Mouse (Mus musculus) liver, embryonic 11.5 days (tissue): ENCODE results near the gene Tmem196. TPM values are rescaled to one million over a fixed set of nuclear protein-coding genes. Genes with fewer than 3 reads are reported as not detected.

Source experiments
- ATAC-seq: fragments of 200-750 bp; cut with Nextera tagmentation; replicated peaks from 2 replicates; pipeline ENCODE4 v1.8.0; 2017; ENCODE audit warnings: moderate number of reproducible peaks, mild to moderate bottlenecking, moderate TSS enrichment, moderate library complexity; ENCODE audit not compliant: low FRiP score
- DNase-seq: peaks from one replicate; pipeline ENCODE4 v3.0.0-alpha.2; 2017; ENCODE audit warnings: low spot score
- H3K27ac ChIP-seq: fragments of 300-500 bp; sonication (generic); 2 replicates; pipeline ENCODE4 v1.5.1; 2014; ENCODE audit warnings: mild to moderate bottlenecking, low read depth, low read length, control low read depth
- H3K27me3 ChIP-seq: fragments of 300-500 bp; sonication (generic); replicated peaks from 2 replicates; pipeline ENCODE4 v1.6.1; 2014; ENCODE audit warnings: low read length, mixed read lengths; ENCODE audit not compliant: control insufficient read depth, insufficient read depth
- H3K36me3 ChIP-seq: fragments of 300-500 bp; sonication (generic); 2 replicates; pipeline ENCODE4 v1.6.1; 2014; ENCODE audit warnings: mild to moderate bottlenecking, low read length, moderate library complexity, mixed read lengths; ENCODE audit not compliant: control insufficient read depth, insufficient read depth
- H3K4me1 ChIP-seq: fragments of 300-500 bp; sonication (generic); replicated peaks from 2 replicates; pipeline ENCODE4 v1.6.1; 2014; ENCODE audit warnings: low read length, mixed read lengths; ENCODE audit not compliant: control insufficient read depth, insufficient read depth
- H3K4me2 ChIP-seq: fragments of 300-500 bp; sonication (generic); 2 replicates; pipeline ENCODE4 v1.6.1; 2014; ENCODE audit warnings: mild to moderate bottlenecking, control low read depth, moderate library complexity
- H3K4me3 ChIP-seq: fragments of 300-500 bp; sonication (generic); 2 replicates; pipeline ENCODE4 v1.5.1; 2014; ENCODE audit warnings: low read depth, low read length, control low read depth
- H3K9ac ChIP-seq: fragments of 300-500 bp; sonication (generic); 2 replicates; pipeline ENCODE4 v1.6.1; 2014; ENCODE audit warnings: low read depth, low read length, control low read depth
- H3K9me3 ChIP-seq: fragments of 300-500 bp; sonication (generic); 2 replicates; pipeline ENCODE4 v1.6.1; 2016; ENCODE audit warnings: low read length, inconsistent platforms, mixed read lengths; ENCODE audit not compliant: control insufficient read depth
- WGBS: fragments of 180-500 bp; shearing (Covaris S2); extraction: QIAGEN DNeasy Blood & Tissue Kit; methylation state at CpG from one replicate; pipeline ENCODE4 v1.1.7; 2014; 5-methylcytosine and 5-hydroxymethylcytosine counted together
- polyA plus RNA-seq: library from polyadenylated mRNA; unstranded; fragments of >200 nt; fragmentation: Nextera tagmentation; extraction: Ambion mirVana; gene quantifications from 2 replicates; pipeline ENCODE4 v1.2.1, GENCODE M21; 2014

Tmem196 gene
- 0.29 TPM in 1 of 2 replicates, not detected in the other for polyA plus RNA-seq

DNA sequence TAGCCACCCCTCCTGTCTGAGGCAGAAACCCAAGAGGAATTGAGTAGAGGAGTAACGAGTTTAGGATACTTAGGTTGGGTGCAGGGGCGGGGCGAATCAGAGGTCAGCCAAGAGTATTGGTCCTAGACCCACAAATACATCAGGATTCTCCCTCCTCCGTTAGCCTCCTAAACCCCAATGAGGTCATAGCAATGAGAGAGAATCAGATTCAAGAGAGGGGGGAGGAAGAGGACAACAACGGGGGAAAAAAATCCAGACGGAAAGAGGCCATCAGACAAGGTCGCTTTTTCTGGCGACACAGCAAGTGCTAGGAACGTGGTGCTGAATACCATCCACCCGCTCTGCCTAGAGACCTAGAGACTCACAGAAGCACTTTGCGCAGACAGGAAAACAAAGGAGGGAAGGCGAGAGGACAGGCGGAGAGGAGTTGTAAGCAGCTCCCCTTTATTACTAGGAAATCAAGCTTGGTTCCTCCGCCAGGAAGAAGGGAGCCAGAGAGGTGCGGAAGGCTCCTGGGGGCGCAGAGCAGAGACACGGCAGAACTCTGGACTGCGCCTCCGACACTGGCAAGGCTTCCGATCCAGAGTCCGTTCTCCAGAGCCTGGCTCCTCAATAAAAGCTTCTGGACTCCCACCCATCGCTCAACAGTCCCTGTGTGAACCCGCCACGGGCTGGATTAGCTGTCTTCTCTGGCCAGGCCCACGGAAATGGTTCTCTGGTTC lies at the start of gene Tmem196:
TSS of gene Tmem196 (plus strand) at position 234 of the 722 bp plus-strand sequence.
- H3K9me3 ChIP-seq = no peaks in the 10 kb centered on the region
- H3K27me3 ChIP-seq = peaks cover 14% of the 10 kb centered on the region
- peak within 1 kb of the TSS; percentile 67 for H3K4me2 ChIP-seq
- peak within 1 kb of the TSS; percentile 38 for H3K4me3 ChIP-seq
- 3% methylated on average over 25 of the region's 25 CpGs for WGBS
- H3K4me1 ChIP-seq = no peaks in the 10 kb centered on the region
- ATAC-seq (peak; percentile 34; the same call in 1 of the 2 replicates), DNase-seq (peak; percentile 38)
- no peaks in the 10 kb centered on the region for H3K36me3 ChIP-seq
- H3K27ac ChIP-seq = no peak within 1 kb of the TSS
- H3K9ac ChIP-seq = no peak within 1 kb of the TSS

DNA sequence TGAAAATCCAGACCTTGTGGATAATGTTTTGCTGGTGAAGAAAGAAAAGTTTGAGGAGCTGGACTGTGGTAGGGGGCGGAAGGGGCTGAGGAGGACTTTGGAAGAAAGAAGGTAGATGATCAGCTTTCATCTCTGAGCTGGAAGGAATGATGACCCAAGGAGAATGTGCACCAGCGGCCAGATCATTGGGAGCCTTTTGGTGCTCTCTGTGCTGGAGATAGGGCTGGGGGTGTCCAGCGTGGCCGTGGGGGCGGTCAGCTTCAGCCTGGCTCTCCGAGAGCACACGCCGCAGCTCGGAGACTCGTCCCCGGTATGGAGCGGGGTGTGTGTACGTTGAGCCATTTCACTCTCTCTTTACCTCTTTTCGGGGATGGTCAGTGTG lies 680 bp downstream of the Tmem196 start:
- no peak overlapping the region for H3K27ac ChIP-seq
- 6% methylated on average over 14 of the region's 14 CpGs for whole genome bisulfite sequencing
- H3K4me1 ChIP-seq = no peaks in the 10 kb centered on the region
- DNase-seq (no peak), ATAC-seq (0 out of 2 replicates have a peak, but pooled peaks have one; percentile 26)
- peak overlapping the region; percentile 38 for H3K4me3 ChIP-seq
- no peaks in the 10 kb centered on the region for H3K36me3 ChIP-seq
- peaks cover 14% of the 10 kb centered on the region for H3K27me3 ChIP-seq
- no peak overlapping the region for H3K9ac ChIP-seq
- no peaks in the 10 kb centered on the region for H3K9me3 ChIP-seq
- peak overlapping the region; percentile 67 for H3K4me2 ChIP-seq

DNA sequence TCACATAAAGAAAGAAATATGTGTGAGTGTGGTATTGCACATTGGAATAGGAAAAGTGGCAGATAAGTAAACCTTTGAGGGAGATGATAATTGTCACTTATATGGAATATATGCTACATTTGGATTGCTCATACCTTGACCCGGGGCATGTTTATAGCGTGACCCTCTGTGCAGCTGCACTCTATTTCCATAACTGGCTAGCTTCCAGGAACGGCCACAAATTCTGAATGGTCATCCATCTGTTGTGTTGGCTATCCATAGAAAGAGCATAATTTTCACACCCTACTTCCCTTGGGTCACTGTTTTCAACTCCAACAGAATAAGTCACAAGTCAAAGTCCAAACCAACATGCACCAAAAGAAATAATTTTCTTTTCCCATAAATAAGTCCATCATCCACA lies 11.4 kb downstream of the Tmem196 start:
- Histone ChIP-seq H3K9me3 (no peaks in the 10 kb centered on the region), H3K9ac (no peak overlapping the region), H3K4me2 (no peak overlapping the region), H3K4me1 (no peaks in the 10 kb centered on the region), H3K4me3 (no peak overlapping the region), H3K27me3 (no peaks in the 10 kb centered on the region), H3K36me3 (no peaks in the 10 kb centered on the region), H3K27ac (no peak overlapping the region)
- DNase-seq (no peak), ATAC-seq (no peak)
- WGBS = 74% methylated on average over 3 of the region's 3 CpGs

DNA sequence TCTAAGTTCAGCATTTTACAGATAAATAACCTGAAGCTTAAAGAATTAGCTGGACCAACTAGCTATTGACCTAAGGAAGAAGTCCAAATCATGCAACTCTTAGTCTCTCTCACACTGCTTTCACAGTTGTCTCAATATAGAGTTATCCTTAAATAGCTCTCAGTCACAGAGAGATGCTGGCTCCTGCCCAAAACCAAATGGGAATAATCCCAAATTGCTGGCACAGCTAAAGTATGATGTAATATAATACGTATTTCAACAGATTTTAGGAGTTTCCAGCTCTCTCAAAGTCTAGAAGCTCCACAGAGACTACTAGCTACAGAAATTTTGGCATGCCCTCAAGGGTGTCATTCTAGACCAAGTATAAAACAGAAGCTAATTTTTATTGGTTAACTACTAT lies 15.1 kb downstream of the Tmem196 start:
- H3K4me2 ChIP-seq = no peak overlapping the region
- H3K4me3 ChIP-seq = no peak overlapping the region
- no peaks in the 10 kb centered on the region for H3K27me3 ChIP-seq
- ATAC-seq = no peak
- 64% methylated on average over 1 of the region's 1 CpGs for WGBS
- no peaks in the 10 kb centered on the region for H3K9me3 ChIP-seq
- no peaks in the 10 kb centered on the region for H3K4me1 ChIP-seq
- DNase-seq = no peak
- H3K27ac ChIP-seq = no peak overlapping the region
- H3K9ac ChIP-seq = no peak overlapping the region
- H3K36me3 ChIP-seq = no peaks in the 10 kb centered on the region

DNA sequence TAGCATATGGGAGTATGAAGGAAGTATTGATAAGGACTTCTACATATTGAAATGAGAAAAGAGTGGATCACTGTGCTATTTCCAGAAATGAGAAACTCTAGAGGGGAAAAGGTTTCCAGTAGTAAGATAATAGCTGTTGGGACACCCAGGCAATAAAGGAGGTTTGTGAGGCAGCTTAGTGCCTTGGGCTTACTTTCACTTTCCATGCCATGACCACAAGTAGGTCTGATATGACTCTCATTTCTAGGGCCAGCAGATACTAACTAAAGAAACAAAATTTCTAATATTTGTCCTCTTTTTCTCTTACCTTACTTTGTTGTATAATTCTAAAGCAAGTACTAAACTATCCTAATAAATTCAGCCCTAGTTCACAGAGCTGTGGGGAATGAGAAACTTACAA lies 19.8 kb downstream of the Tmem196 start:
- H3K4me2 ChIP-seq = no peak overlapping the region
- DNase-seq = no peak
- no peak overlapping the region for H3K4me3 ChIP-seq
- no peak overlapping the region for H3K27ac ChIP-seq
- no peak for ATAC-seq
- no peaks in the 10 kb centered on the region for H3K36me3 ChIP-seq
- no peak overlapping the region for H3K9ac ChIP-seq
- no peaks in the 10 kb centered on the region for H3K4me1 ChIP-seq
- H3K27me3 ChIP-seq = no peaks in the 10 kb centered on the region
- no peaks in the 10 kb centered on the region for H3K9me3 ChIP-seq

DNA sequence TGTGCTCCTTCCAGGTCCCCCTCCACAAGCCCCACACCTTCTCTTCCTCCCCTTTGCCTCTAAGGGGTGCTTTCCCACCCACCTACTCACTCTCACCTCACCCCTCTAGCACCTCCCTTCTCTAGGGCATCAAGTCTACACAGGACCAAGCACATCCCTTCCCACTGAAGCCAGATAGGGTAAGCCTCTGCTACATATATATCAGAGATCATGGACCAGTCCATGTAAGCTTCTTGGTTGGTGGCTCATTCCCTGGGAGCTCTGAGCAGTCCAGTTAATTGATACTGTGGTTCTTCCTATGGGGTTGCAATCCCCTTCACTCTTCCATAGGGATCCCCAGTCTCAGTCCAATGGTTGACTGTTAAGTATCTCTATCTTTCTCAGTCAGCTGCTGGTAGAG lies 24.4 kb downstream of the Tmem196 start:
- no peak overlapping the region for H3K27ac ChIP-seq
- no peaks in the 10 kb centered on the region for H3K9me3 ChIP-seq
- no peak overlapping the region for H3K9ac ChIP-seq
- no peaks in the 10 kb centered on the region for H3K4me1 ChIP-seq
- H3K4me2 ChIP-seq = no peak overlapping the region
- H3K27me3 ChIP-seq = no peaks in the 10 kb centered on the region
- H3K4me3 ChIP-seq = no peak overlapping the region
- no peak for ATAC-seq
- DNase-seq = no peak
- H3K36me3 ChIP-seq = no peaks in the 10 kb centered on the region

DNA sequence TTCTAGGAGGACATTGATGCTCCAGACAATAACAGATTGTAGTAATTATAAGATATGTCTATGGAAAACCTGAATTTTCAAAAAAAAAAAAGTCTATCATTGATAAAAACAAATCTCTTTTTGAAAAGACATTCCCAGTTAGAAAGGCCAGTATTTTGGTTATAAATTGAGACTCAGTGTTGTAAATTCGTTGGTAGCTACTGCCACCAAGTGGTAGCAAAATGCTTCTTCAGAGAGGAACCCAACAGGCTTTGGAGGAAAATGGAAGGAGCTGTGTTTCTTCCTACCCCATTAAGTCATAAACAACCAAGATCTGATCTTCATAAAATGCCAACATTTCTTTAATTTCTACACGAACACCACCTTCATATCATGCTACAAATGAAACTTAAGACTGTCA lies 36.1 kb downstream of the Tmem196 start:
- H3K4me2 ChIP-seq = no peak overlapping the region
- H3K9ac ChIP-seq = no peak overlapping the region
- WGBS = 0% methylated on average over 2 of the region's 2 CpGs
- no peak for DNase-seq
- H3K4me3 ChIP-seq = no peak overlapping the region
- no peaks in the 10 kb centered on the region for H3K9me3 ChIP-seq
- no peaks in the 10 kb centered on the region for H3K27me3 ChIP-seq
- H3K4me1 ChIP-seq = no peaks in the 10 kb centered on the region
- no peak for ATAC-seq
- no peaks in the 10 kb centered on the region for H3K36me3 ChIP-seq
- H3K27ac ChIP-seq = no peak overlapping the region

DNA sequence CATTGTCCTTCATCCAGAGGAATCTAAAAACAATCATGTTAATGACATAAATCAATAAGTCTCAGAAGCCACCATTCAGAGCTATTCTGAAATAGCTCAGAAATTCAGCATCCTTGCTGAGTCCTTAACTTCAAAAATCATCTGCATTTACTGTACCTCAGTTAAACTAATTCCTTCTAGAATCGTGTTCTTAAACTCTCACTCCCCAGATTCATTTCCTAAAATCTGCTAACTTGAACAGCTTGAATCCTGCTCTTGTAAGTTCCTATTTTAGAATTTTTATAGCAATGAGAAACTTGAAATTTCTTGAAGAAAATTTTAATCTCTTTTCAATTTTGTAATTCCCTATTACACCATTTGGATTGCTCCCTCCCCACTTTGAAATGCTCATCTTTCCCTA lies 52.6 kb downstream of the Tmem196 start:
- H3K4me2 ChIP-seq = no peak overlapping the region
- H3K4me3 ChIP-seq = no peak overlapping the region
- H3K36me3 ChIP-seq = no peaks in the 10 kb centered on the region
- H3K9me3 ChIP-seq = no peaks in the 10 kb centered on the region
- WGBS = 67% methylated on average over 1 of the region's 1 CpGs
- no peak overlapping the region for H3K9ac ChIP-seq
- ATAC-seq (no peak), DNase-seq (no peak)
- no peaks in the 10 kb centered on the region for H3K27me3 ChIP-seq
- H3K27ac ChIP-seq = no peak overlapping the region
- no peaks in the 10 kb centered on the region for H3K4me1 ChIP-seq

DNA sequence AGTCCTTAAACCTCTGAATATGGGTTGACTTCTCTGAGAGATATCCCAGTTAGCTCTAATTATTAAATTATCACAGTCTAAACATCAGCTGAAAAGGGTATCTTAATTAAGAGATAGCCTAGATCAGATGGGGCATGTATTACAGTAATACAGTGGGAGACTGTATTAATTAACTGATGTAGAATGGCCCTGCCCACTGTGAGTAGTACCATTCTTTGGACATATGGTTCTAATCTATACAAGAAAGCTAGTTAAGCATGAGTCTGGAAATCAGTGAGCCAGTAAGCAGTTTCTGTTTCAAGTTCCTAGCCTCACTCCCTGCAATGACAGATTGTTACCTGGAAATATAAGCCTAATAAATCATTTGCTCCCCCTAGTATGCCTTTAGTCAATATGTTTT lies 58.7 kb downstream of the Tmem196 start:
- Histone ChIP-seq H3K4me1 (no peaks in the 10 kb centered on the region), H3K36me3 (no peaks in the 10 kb centered on the region), H3K4me3 (no peak overlapping the region), H3K27ac (no peak overlapping the region), H3K4me2 (no peak overlapping the region), H3K27me3 (no peaks in the 10 kb centered on the region), H3K9me3 (no peaks in the 10 kb centered on the region), H3K9ac (no peak overlapping the region)
- ATAC-seq (no peak), DNase-seq (no peak)
